ENCODE assay signal across 15 mouse cellular contexts in the genomic region with DNA sequence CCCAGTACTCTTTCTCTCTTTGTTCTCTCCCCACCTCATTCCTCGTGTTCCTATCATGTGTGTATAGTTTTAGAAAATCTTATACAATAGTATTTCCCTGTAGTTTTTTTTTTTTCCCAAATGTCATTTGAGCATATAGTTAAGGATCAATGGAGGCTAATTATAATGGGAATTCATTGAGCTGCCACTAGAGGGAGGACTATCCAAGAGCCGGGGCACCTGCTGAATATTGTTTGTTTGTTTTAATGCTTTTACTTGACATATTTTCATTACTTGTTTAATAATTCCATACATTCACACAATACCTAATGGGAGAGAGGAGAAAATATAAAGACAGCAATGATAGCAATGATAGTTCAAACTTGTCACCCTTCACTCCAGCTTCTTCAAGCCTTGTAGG.
DNase-seq lines count a peak whose midpoint lies in the region; ATAC-seq and TF ChIP-seq lines count a peak whose summit lies in the region.
"Had no signal": no experiment of that assay in that cellular context is flagged by ENCODE, and none has a peak within 500 bp of the region (broad histone marks: within the 10 kb centered on the region; RNA-seq: fewer than 3 reads in every experiment).

No protein-coding gene starts in this region.

- no peak overlapping the region for H3K4me2 ChIP-seq in intestine, postnatal 0 days (replicated peaks; ENCODE audit: low read depth)
- H3K4me2 ChIP-seq in intestine, embryonic 15.5 days (replicated peaks) = no peak overlapping the region
- H3K4me2 ChIP-seq in lung, postnatal 0 days (replicated peaks; ENCODE audit: low read depth, low read length) = no peak overlapping the region
- no peak overlapping the region for H3K4me2 ChIP-seq in stomach, postnatal 0 days (replicated peaks; ENCODE audit: low read depth)
- H3K4me2 ChIP-seq: hindbrain, embryonic 12.5 days had no signal

- no peaks in the 10 kb centered on the region for H3K9me3 ChIP-seq in intestine, postnatal 0 days (ENCODE audit: control insufficient read depth)
- no peaks in the 10 kb centered on the region for H3K9me3 ChIP-seq in intestine, embryonic 15.5 days
- H3K9me3 ChIP-seq in lung, postnatal 0 days (ENCODE audit: low read length) = no peaks in the 10 kb centered on the region
- H3K9me3 ChIP-seq in stomach, postnatal 0 days (ENCODE audit: control insufficient read depth, low read length) = no peaks in the 10 kb centered on the region
- H3K9me3 ChIP-seq: hindbrain, embryonic 12.5 days had no signal

- H3K4me1 ChIP-seq in intestine, postnatal 0 days (replicated peaks; ENCODE audit: control insufficient read depth, insufficient read depth, low read length) = no peaks in the 10 kb centered on the region
- no peaks in the 10 kb centered on the region for H3K4me1 ChIP-seq in intestine, embryonic 15.5 days (replicated peaks)
- H3K4me1 ChIP-seq in lung, postnatal 0 days (ENCODE audit: insufficient read depth, low read depth, low read length) = no peaks in the 10 kb centered on the region
- H3K4me1 ChIP-seq in stomach, postnatal 0 days (replicated peaks; ENCODE audit: control insufficient read depth, insufficient read depth) = no peaks in the 10 kb centered on the region
- H3K4me1 ChIP-seq: hindbrain, embryonic 12.5 days; megakaryocyte, embryonic 14.5 days had no signal

- 51% methylated on average over 2 of the region's 2 CpGs for WGBS in intestine, postnatal 0 days
- 45% methylated on average over 2 of the region's 2 CpGs for WGBS in intestine, embryonic 15.5 days
- 29% methylated on average over 2 of the region's 2 CpGs for WGBS in lung, postnatal 0 days
- WGBS in stomach, postnatal 0 days = 49% methylated on average over 2 of the region's 2 CpGs

- ATAC-seq in intestine, postnatal 0 days = no peak
- ATAC-seq in intestine, embryonic 15.5 days = no peak
- ATAC-seq in lung, postnatal 0 days = no peak
- ATAC-seq in stomach, postnatal 0 days (ENCODE audit: low FRiP score, low TSS enrichment) = no peak

- H3K9ac ChIP-seq in intestine, postnatal 0 days (ENCODE audit: low read depth, low read length) = no peak overlapping the region
- H3K9ac ChIP-seq in intestine, embryonic 15.5 days = no peak overlapping the region
- H3K9ac ChIP-seq in lung, postnatal 0 days (replicated peaks; ENCODE audit: low read depth) = no peak overlapping the region
- no peak overlapping the region for H3K9ac ChIP-seq in stomach, postnatal 0 days (ENCODE audit: low read length)
- H3K9ac ChIP-seq: hindbrain, embryonic 12.5 days had no signal

- TF ChIP-seq EP300 in lung, postnatal 0 days (IDR thresholded peaks at IDR 0.05) = no peak
- TF ChIP-seq EP300 in stomach, postnatal 0 days (optimal IDR thresholded peaks at IDR 0.05) = no peak

- TF ChIP-seq CTCF in intestine, postnatal 0 days (IDR thresholded peaks at IDR 0.05; ENCODE audit: low read depth) = peak; percentile 63
- TF ChIP-seq CTCF in lung, postnatal 0 days (IDR thresholded peaks at IDR 0.05) = peak; percentile 49
- peak; percentile 65 for TF ChIP-seq CTCF in stomach, postnatal 0 days (IDR thresholded peaks at IDR 0.05; ENCODE audit: low read depth)

- H3K27me3 ChIP-seq in intestine, postnatal 0 days (replicated peaks; ENCODE audit: control insufficient read depth, insufficient read depth, low read length) = no peaks in the 10 kb centered on the region
- H3K27me3 ChIP-seq in intestine, embryonic 15.5 days (replicated peaks) = no peaks in the 10 kb centered on the region
- no peaks in the 10 kb centered on the region for H3K27me3 ChIP-seq in lung, postnatal 0 days (replicated peaks; ENCODE audit: insufficient read depth, low read length)
- no peaks in the 10 kb centered on the region for H3K27me3 ChIP-seq in stomach, postnatal 0 days (ENCODE audit: control insufficient read depth, insufficient read depth, low read length)
- H3K27me3 ChIP-seq: hindbrain, embryonic 12.5 days; megakaryocyte, embryonic 14.5 days had no signal

- no peak overlapping the region for H3K27ac ChIP-seq in intestine, postnatal 0 days (ENCODE audit: low read depth, low read length)
- no peak overlapping the region for H3K27ac ChIP-seq in intestine, embryonic 15.5 days
- no peak overlapping the region for H3K27ac ChIP-seq in lung, postnatal 0 days (ENCODE audit: low read length)
- H3K27ac ChIP-seq in stomach, postnatal 0 days (replicated peaks) = no peak overlapping the region
- H3K27ac ChIP-seq: hindbrain, embryonic 12.5 days had no signal

- H3K4me3 ChIP-seq in intestine, postnatal 0 days (ENCODE audit: low read depth, low read length) = no peak overlapping the region
- no peak overlapping the region for H3K4me3 ChIP-seq in intestine, embryonic 15.5 days (replicated peaks)
- H3K4me3 ChIP-seq in lung, postnatal 0 days (ENCODE audit: low read depth, low read length) = no peak overlapping the region
- H3K4me3 ChIP-seq in stomach, postnatal 0 days (ENCODE audit: low read depth, low read length) = no peak overlapping the region
- H3K4me3 ChIP-seq: erythroblast, embryonic 14.5 days; hindbrain, embryonic 12.5 days; megakaryocyte, embryonic 14.5 days had no signal

- no peaks in the 10 kb centered on the region for H3K36me3 ChIP-seq in intestine, postnatal 0 days (ENCODE audit: control insufficient read depth, insufficient read depth)
- no peaks in the 10 kb centered on the region for H3K36me3 ChIP-seq in intestine, embryonic 15.5 days
- H3K36me3 ChIP-seq in lung, postnatal 0 days (ENCODE audit: insufficient read depth, low read length) = no peaks in the 10 kb centered on the region
- no peaks in the 10 kb centered on the region for H3K36me3 ChIP-seq in stomach, postnatal 0 days (ENCODE audit: control insufficient read depth, insufficient read depth, low read length)
- H3K36me3 ChIP-seq: hindbrain, embryonic 12.5 days had no signal

- DNase-seq in lung, postnatal 0 days (ENCODE audit: low spot score) = no peak
- no peak for DNase-seq in lung, postnatal 10 days
- DNase-seq in Muller cell, postnatal 12 days (ENCODE audit: inconsistent ontology term) = peak; percentile 17
- DNase-seq in stomach, postnatal 0 days (ENCODE audit: low spot score) = no peak
- DNase-seq in layer of hippocampus, postnatal 10 days (ENCODE audit: low spot score in 2 of 2) = no peak
- DNase-seq: cerebellum, adult 2 months; kidney, adult 8-10 months; layer of hippocampus, adult 9-11 months; lung, adult 18-20 months; right cerebral cortex, postnatal 25 days had no signal
